Mouse (Mus musculus): Measurements from ENCODE around the gene Egf.

GRCm38 (mm10) chr3:129714542-129715145 lies 40.5 kb downstream of the Egf start:
- no peak for TF ChIP-seq GATA1 (IDR thresholded peaks at IDR 0.05; ENCODE audit: borderline replicate concordance, low read length)
- TF ChIP-seq FLI1 (IDR thresholded peaks at IDR 0.05; ENCODE audit: low read length): no peak

All from megakaryocyte, embryonic 14.5 days (primary cell).